8 mouse cellular contexts compared by ENCODE assay signal in genomic region chr9:96888742-96889344, GRCm38 (mm10). TPM values are rescaled to one million over a fixed set of nuclear protein-coding genes. Genes with fewer than 3 reads are reported as not detected.
DNase-seq lines count a peak whose midpoint lies in the region; ATAC-seq and TF ChIP-seq lines count a peak whose summit lies in the region.

No protein-coding gene starts in this region.

- no peaks in the 10 kb centered on the region for H3K36me3 ChIP-seq in forebrain, embryonic 16.5 days (ENCODE audit: control insufficient read depth, insufficient read depth)
- H3K36me3 ChIP-seq in lung, postnatal 0 days (ENCODE audit: insufficient read depth, low read length), result no peaks in the 10 kb centered on the region

- TF ChIP-seq CTCF in lung, postnatal 0 days (IDR thresholded peaks at IDR 0.05), result no peak

- ATAC-seq in forebrain, embryonic 16.5 days, result peak; percentile 61
- peak; percentile 28 for ATAC-seq in lung, postnatal 0 days

- no peaks in the 10 kb centered on the region for H3K9me3 ChIP-seq in forebrain, embryonic 16.5 days (ENCODE audit: control insufficient read depth, low read length)
- H3K9me3 ChIP-seq in lung, postnatal 0 days (ENCODE audit: low read length), result no peaks in the 10 kb centered on the region

- TF ChIP-seq EP300 in lung, postnatal 0 days (IDR thresholded peaks at IDR 0.05), result no peak

- H3K4me3 ChIP-seq in brown adipose tissue, adult 24 weeks (ENCODE audit: insufficient read depth, low read depth, low read length), result peak overlapping the region; percentile 68
- H3K4me3 ChIP-seq in forebrain, embryonic 16.5 days (replicated peaks; ENCODE audit: low read length), result peak overlapping the region; percentile 71
- peak overlapping the region; percentile 56 for H3K4me3 ChIP-seq in lung, postnatal 0 days (ENCODE audit: low read depth, low read length)

- DNase-seq in ovary, postnatal 14 days (ENCODE audit: low spot score), result peak; percentile 25
- DNase-seq in ovary, adult 18-20 months (ENCODE audit: low spot score), result no peak
- peak; percentile 62 for DNase-seq in kidney, adult 18-20 months
- peak; percentile 31 for DNase-seq in lung, postnatal 0 days (ENCODE audit: low spot score)
- DNase-seq in right cerebral cortex, postnatal 14 days, result peak; percentile 46
- DNase-seq in layer of hippocampus, adult 9-10 months (ENCODE audit: low spot score), result no peak

- H3K4me2 ChIP-seq in forebrain, embryonic 16.5 days (ENCODE audit: low read length), result peak overlapping the region; percentile 90
- H3K4me2 ChIP-seq in lung, postnatal 0 days (replicated peaks; ENCODE audit: low read depth, low read length), result peak overlapping the region; percentile 91

- H3K4me1 ChIP-seq in brown adipose tissue, adult 24 weeks (ENCODE audit: control insufficient read depth, insufficient read depth, insufficient read length, low read length), result no peaks in the 10 kb centered on the region
- peaks cover 59% of the 10 kb centered on the region for H3K4me1 ChIP-seq in forebrain, embryonic 16.5 days (replicated peaks; ENCODE audit: control insufficient read depth, insufficient read depth, low read length)
- peaks cover 4% of the 10 kb centered on the region; the same call in 1 of the 2 replicates for H3K4me1 ChIP-seq in lung, postnatal 0 days (ENCODE audit: insufficient read depth, low read depth, low read length)

- no peaks in the 10 kb centered on the region for H3K27me3 ChIP-seq in forebrain, embryonic 16.5 days (replicated peaks; ENCODE audit: control insufficient read depth, insufficient read depth, low read length)
- peaks cover 3% of the 10 kb centered on the region; the same call in 1 of the 2 replicates for H3K27me3 ChIP-seq in lung, postnatal 0 days (replicated peaks; ENCODE audit: insufficient read depth, low read length)

- under 1% methylated on average over 37 of the region's 37 CpGs for WGBS in forebrain, embryonic 16.5 days
- WGBS in lung, postnatal 0 days, result under 1% methylated on average over 26 of the region's 37 CpGs

- no peak overlapping the region for H3K27ac ChIP-seq in brown adipose tissue, adult 24 weeks (replicated peaks; ENCODE audit: low read depth, low read length)
- peak overlapping the region; percentile 57 for H3K27ac ChIP-seq in forebrain, embryonic 16.5 days (ENCODE audit: low read length)
- H3K27ac ChIP-seq in lung, postnatal 0 days (ENCODE audit: low read length), result no peak overlapping the region

- peak overlapping the region; percentile 86 for H3K9ac ChIP-seq in forebrain, embryonic 16.5 days (replicated peaks; ENCODE audit: low read depth, low read length)
- peak overlapping the region; percentile 65; the same call in 1 of the 2 replicates for H3K9ac ChIP-seq in lung, postnatal 0 days (replicated peaks; ENCODE audit: low read depth)

RNA-seq across cellular contexts. Expression of gene Pxylp1, which starts 3.6 kb away (rescaled TPM):
- 1.2 TPM in 2 replicates for polyA plus RNA-seq in brown adipose tissue, adult 24 weeks (2012; ENCODE audit: insufficient read depth, insufficient read length, missing spikeins)
- polyA plus RNA-seq in forebrain, embryonic 16.5 days (2015; fragmentation: Nextera tagmentation; extraction: Ambion mirVana), result 32.5 and 33.3 TPM in 2 replicates
- 6.5 and 7.9 TPM in 2 replicates for polyA plus RNA-seq in lung, postnatal 0 days (2015; fragmentation: Nextera tagmentation; extraction: Ambion mirVana)

Comparison
In these comparisons a context has a peak if more than half of its experiments do, and no peak if none do; other contexts are left out.
1. DNase-seq: peak in ovary, postnatal 14 days (single experiment), kidney, adult 18-20 months (single experiment), lung, postnatal 0 days (single experiment) and right cerebral cortex, postnatal 14 days (single experiment); none in ovary, adult 18-20 months (single experiment) and layer of hippocampus, adult 9-10 months (single experiment).
2. Peak in every context shown above with its lines, with median percentiles within 50 percentile points of each other: H3K4me3 ChIP-seq.